Mouse (Mus musculus) hindbrain, embryonic 16.5 days (tissue): ENCODE results near the gene Gm3252. TPM values are rescaled to one million over a fixed set of nuclear protein-coding genes. Genes with fewer than 3 reads are reported as not detected.
"Not testable (repeated sequence)": the region's sequence is repeated elsewhere in the genome, so short reads cannot be mapped to it uniquely, and the experiment has no call there.

Experiments used
- ATAC-seq: fragments of 200-750 bp; cut with Nextera tagmentation; 2 replicates; pipeline ENCODE4 v1.8.0; 2017; ENCODE audit warnings: moderate TSS enrichment, moderate library complexity
- H3K27ac ChIP-seq: fragments of 300-500 bp; sonication (generic); 2 replicates; pipeline ENCODE4 v1.5.1; 2014; ENCODE audit warnings: low read depth, mild to moderate bottlenecking, control low read depth, low read length, moderate library complexity
- H3K27me3 ChIP-seq: fragments of 300-500 bp; sonication (generic); replicated peaks from 2 replicates; pipeline ENCODE4 v1.6.1; 2014; ENCODE audit warnings: low read length; ENCODE audit not compliant: control insufficient read depth, insufficient read depth
- H3K36me3 ChIP-seq: fragments of 300-500 bp; sonication (generic); 2 replicates; pipeline ENCODE4 v1.6.1; 2014; ENCODE audit warnings: mild to moderate bottlenecking, low read length, moderate library complexity, mixed read lengths; ENCODE audit not compliant: control insufficient read depth, insufficient read depth
- H3K4me1 ChIP-seq: fragments of 300-500 bp; sonication (generic); 2 replicates; pipeline ENCODE4 v1.6.1; 2014; ENCODE audit warnings: low read depth, low read length; ENCODE audit not compliant: control insufficient read depth, insufficient read depth
- H3K4me2 ChIP-seq: fragments of 300-500 bp; sonication (generic); 2 replicates; pipeline ENCODE4 v1.6.1; 2014; ENCODE audit warnings: mild to moderate bottlenecking, low read length, control low read depth, moderate library complexity
- H3K4me3 ChIP-seq: fragments of 300-500 bp; sonication (generic); 2 replicates; pipeline ENCODE4 v1.5.1; 2014; ENCODE audit warnings: mild to moderate bottlenecking, low read length, control low read depth, moderate library complexity
- H3K9ac ChIP-seq: fragments of 300-500 bp; sonication (generic); 2 replicates; pipeline ENCODE4 v1.6.1; 2014; ENCODE audit warnings: low read depth, mild to moderate bottlenecking, control low read depth, low read length, moderate library complexity
- H3K9me3 ChIP-seq: fragments of 300-500 bp; sonication (generic); 2 replicates; pipeline ENCODE4 v1.6.1; 2014; ENCODE audit warnings: mild to moderate bottlenecking, low read length, moderate library complexity; ENCODE audit not compliant: control insufficient read depth
- WGBS: fragments of 180-500 bp; shearing (Covaris S2); extraction: QIAGEN DNeasy Blood & Tissue Kit; methylation state at CpG from one replicate; pipeline ENCODE4 v1.1.7; 2014; 5-methylcytosine and 5-hydroxymethylcytosine counted together
- polyA plus RNA-seq: library from polyadenylated mRNA; unstranded; fragments of >200 nt; fragmentation: Nextera tagmentation; extraction: Ambion mirVana; gene quantifications from 2 replicates; pipeline ENCODE4 v1.2.1, GENCODE M21; 2015

The Gm3252 gene
- 3.0 and 3.8 TPM in 2 replicates for polyA plus RNA-seq

- 1% methylated on average over 11 of the region's 47 CpGs for WGBS
- H3K4me1 ChIP-seq, ATAC-seq, H3K9me3 ChIP-seq, H3K27ac ChIP-seq, H3K36me3 ChIP-seq, H3K27me3 ChIP-seq: not testable (repeated sequence)
- Histone ChIP-seq H3K4me2 (peak within 1 kb of the TSS; percentile 48), H3K9ac (peak within 1 kb of the TSS; percentile 45), H3K4me3 (peak within 1 kb of the TSS; percentile 34)
Measured at GRCm38 (mm10) chr14:4726038-4726880, at the start of gene Gm3252. Gene Gm3252 (plus strand): TSS chr14:4726775.

DNA sequence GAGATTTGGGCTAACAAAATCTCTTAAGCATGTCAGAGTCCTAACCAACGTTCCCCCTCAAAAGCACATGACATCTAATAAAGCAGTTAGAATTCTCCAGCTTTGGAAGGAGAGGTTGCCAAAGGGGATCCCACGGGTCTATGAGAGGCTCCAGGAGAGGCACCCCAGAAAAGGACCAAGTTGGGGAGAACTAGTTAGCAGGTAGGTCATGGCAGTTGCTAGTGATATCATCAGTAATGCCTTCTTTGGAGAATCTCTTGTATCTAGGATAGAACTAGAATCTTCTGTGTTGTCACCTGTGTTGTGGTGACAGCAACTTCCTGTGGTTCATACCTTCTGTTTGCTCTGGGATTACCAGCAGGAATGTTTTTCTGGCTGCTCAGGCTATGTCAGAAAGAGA, 17.6 kb upstream of the Gm3252 start, which contains the start of gene Gm7876:
Gene Gm7876 (plus strand): TSS at position 301 of the 400 bp plus-strand sequence.
- ATAC-seq, H3K9ac ChIP-seq, H3K27ac ChIP-seq, H3K36me3 ChIP-seq, H3K27me3 ChIP-seq, H3K9me3 ChIP-seq, H3K4me3 ChIP-seq, H3K4me1 ChIP-seq, H3K4me2 ChIP-seq: not testable (repeated sequence)
- 91% methylated on average over 1 of the region's 2 CpGs for WGBS

DNA sequence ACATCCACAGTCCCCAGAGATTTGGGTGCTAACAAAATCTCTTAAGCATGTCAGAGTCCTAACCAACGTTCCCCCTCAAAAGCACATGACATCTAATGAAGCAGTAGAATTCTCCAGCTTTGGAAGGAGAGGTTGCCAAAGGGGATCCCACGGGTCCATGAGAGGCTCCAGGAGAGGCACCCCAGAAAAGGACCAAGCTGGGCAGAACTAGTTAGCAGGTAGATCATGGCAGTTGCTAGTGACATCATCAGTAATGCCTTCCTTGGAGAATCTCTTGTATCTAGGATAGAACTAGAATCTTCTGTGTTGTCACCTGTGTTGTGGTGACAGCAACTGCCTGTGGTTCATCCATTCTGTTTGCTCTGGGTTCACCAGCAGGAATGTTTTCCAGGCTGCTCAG, 49.5 kb downstream of the Gm3252 start, which contains the start of gene Gm9602:
Gene Gm9602 (plus strand): TSS at position 301 of the 400 bp plus-strand sequence.
- not testable (repeated sequence) for ATAC-seq, H3K9me3 ChIP-seq, H3K27ac ChIP-seq, H3K9ac ChIP-seq, H3K4me3 ChIP-seq, H3K4me1 ChIP-seq, H3K27me3 ChIP-seq, H3K36me3 ChIP-seq, H3K4me2 ChIP-seq
- no CpG with 5 or more reads among the region's 2 CpGs for WGBS

Other genes starting within 250 kb of the Gm3252 start
- not detected in 2 replicates for gene Gm3182, start 245.0 kb upstream of the Gm3252 start, polyA plus RNA-seq
- gene Gm3047, start 171.4 kb upstream of the Gm3252 start, polyA plus RNA-seq = not detected in 2 replicates
- not detected in 2 replicates for gene Gm8159, start 94.4 kb upstream of the Gm3252 start, polyA plus RNA-seq
- gene Gm3239, start 62.6 kb upstream of the Gm3252 start, polyA plus RNA-seq = 1.6 and 2.0 TPM in 2 replicates
- not detected in 2 replicates for gene Gm7876, start 17.5 kb upstream of the Gm3252 start, polyA plus RNA-seq
- gene Gm9602, start 49.6 kb downstream of the Gm3252 start, polyA plus RNA-seq = not detected in 2 replicates
- gene Gm3269, start 111.3 kb downstream of the Gm3252 start, polyA plus RNA-seq = not detected in 2 replicates
- 3.1 and 3.6 TPM in 2 replicates for gene Gm3264, start 128.8 kb downstream of the Gm3252 start, polyA plus RNA-seq
- not detected in 2 replicates for gene Gm3278, start 165.6 kb downstream of the Gm3252 start, polyA plus RNA-seq